Mouse (Mus musculus): Measurements from ENCODE around the gene Lrrn4cl.
"Not testable (repeated sequence)": the region's sequence is repeated elsewhere in the genome, so short reads cannot be mapped to it uniquely, and the experiment has no call there.

Lrrn4cl gene

DNA sequence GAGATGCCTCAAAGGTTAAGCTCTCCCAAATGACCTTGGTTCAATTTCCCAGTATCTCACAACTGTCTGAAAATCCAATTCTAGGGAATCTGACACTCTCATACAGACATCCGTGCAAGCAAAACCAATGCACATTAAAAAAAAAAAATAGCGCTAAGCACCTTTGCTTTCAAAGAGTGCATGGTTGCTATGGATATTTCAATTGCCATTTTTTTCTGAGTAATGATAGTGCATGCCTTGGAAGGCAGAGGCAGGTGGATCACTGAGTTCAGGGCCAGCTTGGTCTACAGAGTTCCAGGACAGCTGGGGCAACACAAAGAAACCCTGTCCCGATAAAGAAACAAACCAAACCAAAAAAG lies 30.4 kb downstream of the Lrrn4cl start:
- DNase-seq (ENCODE audit: low spot score) = no peak

- DNase-seq (ENCODE audit: low spot score) = no peak
These were observed 33.0 kb downstream of the Lrrn4cl start, which contains the start of the genes Lbhd1 and Gm49403 for GRCm38 (mm10) chr19:8883616-8884015. TSS of gene Lbhd1 (plus strand) at chr19:8883732. TSS of gene Gm49403 (plus strand) at chr19:8883930.

DNA sequence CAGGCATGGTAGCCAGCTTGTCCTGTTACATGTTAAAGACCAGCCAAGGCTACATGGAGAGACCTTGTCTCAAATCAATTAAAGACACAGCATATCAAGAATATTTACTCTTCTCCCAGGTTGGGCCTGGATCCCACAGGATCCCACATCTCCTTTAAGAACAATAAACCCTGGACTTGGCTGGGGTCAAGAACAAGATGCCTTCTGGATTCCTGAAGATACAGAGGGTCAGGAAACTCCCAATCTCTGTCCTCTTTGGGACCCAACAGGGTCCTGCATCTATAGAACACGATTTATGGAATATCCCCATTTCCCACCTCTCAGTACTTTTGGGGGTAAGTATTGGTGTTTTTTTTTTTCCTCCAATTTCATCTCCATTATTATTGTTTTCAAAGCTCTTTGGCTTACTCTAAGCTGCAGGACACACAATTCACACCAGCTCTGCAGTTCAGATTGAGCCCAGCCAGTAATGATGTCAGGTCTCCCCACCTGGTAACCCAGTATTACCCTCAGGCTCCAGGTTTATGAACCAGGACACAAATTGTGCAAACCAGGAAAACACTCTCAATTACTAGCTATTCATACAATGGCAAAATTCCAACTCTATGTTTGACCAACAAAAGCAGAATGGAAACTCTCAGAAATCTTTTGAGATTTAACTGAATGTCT lies 36.5 kb downstream of the Lrrn4cl start:
- DNase-seq (ENCODE audit: low spot score) = no peak

- no peak for DNase-seq (ENCODE audit: low spot score)
These were observed 37.3 kb downstream of the Lrrn4cl start for GRCm38 (mm10) chr19:8887585-8888463.

DNA sequence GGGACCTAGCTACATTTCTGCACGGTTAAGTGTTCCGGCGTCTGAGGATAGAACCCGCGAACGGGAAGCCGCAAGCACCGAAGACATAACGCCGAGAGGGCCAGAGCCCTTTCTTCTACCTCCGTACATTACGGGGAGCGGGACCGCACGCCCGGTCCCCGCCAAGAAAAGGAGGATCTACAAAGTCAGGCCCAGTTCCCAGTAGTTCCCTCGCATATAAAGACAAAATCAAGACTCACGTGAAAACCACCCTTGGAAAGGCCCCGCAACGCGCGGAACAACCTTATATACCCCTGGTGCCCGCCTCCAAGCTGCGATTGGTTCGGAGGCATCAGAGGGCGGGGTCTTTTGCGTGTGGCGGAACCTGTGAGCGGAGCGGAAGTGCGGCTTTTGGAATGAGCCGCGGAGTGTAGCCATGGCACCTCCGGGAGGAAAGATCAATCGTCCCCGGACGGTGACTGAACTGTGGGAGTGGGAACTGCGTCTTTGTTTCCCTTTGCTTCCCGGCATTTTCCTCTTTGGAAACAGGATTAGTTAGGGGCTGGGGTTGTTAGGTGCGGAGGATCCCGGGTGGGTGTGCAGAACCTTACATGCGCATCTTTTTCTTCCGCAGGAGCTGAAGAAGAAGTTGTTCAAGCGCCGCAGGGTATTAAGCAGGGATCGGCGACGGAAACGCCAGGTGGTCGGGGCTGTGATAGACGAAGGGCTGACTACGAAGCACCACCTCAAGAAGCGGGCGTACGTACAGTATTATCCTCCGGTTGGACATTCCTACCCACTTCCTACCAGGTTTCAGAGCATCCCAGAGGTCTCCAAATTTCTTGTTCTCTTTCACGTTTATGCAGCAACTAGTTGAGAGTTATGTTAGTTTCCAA lies 38.2 kb downstream of the Lrrn4cl start, which contains the start of the genes 1810009A15Rik and Gm49416:
Gene 1810009A15Rik, plus strand, starts transcription at position 343 of the 875 bp plus-strand sequence.
Gene Gm49416, plus strand, starts transcription at position 416 of the 875 bp plus-strand sequence.
- DNase-seq (ENCODE audit: low spot score) = peak; percentile 91

GRCm38 (mm10) chr19:8892829-8893766 lies 42.5 kb downstream of the Lrrn4cl start, which contains the start of gene Ints5:
TSS of gene Ints5 (plus strand) at chr19:8893005.
- peak; percentile 63 for DNase-seq (ENCODE audit: low spot score)

GRCm38 (mm10) chr19:8895397-8895960 lies 44.9 kb downstream of the Lrrn4cl start:
- DNase-seq (ENCODE audit: low spot score) = no peak

- not testable (repeated sequence) for DNase-seq (ENCODE audit: low spot score)
These were observed 45.7 kb downstream of the Lrrn4cl start for GRCm38 (mm10) chr19:8896231-8896630.

- DNase-seq (ENCODE audit: low spot score) = peak; percentile 32
These were observed 46.8 kb downstream of the Lrrn4cl start for GRCm38 (mm10) chr19:8897211-8897864.

DNA sequence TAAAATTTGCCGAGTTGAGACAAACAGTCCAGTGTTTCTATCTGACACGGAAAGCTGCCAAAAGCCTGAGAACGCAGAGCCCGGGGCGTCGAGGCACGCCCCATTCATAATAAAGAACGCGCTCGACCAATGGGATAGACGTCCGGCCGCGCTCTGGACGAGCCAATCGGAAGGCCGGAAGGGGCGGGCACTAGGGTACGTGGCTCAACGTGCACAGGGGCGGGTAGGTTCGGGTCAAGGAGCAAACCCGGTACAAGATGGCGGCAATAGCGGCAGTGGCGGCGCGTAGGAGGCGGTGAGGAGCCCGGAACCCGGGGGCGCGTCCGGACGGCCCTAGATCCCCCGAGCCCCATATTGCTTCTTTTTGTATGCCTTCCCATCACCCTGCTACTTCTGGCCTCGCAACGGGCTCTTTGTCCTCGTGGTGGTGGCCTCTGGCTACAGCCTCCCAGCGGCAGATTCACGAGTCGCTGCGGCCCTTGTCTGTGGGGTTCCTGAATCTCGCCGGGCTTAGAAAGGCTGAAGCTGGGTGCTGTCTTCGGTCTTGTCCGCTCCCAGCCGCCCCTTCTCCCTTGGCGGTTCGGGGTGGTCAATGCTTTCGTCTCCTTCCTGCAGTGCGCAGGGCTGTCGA lies 47.4 kb downstream of the Lrrn4cl start, which contains the start of gene Ganab:
Gene Ganab, plus strand, starts transcription at position 207 of the 631 bp plus-strand sequence.
- peak; percentile 94 for DNase-seq (ENCODE audit: low spot score)

- no peak for DNase-seq (ENCODE audit: low spot score)
These were observed 48.0 kb downstream of the Lrrn4cl start for GRCm38 (mm10) chr19:8898576-8898975.

DNA sequence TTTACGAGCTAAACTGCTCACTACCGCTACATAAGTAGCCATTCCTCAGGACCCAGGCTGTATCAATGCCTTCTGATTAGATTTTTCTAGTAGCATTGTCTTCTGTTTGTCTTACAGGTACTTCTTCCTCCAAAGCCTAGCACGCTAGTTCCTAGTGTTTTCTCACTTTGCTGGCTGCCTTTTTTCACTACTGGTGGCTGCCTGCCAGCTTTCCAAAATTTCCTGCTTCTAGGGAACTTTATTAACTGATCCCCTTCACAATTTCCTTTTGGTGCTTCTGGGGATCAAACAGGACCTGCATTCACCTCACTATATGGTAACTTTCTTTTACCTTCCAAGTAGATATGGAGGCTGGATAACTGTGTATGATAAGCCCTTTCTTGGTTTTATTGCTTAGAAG lies 48.5 kb downstream of the Lrrn4cl start:
- no peak for DNase-seq (ENCODE audit: low spot score)

DNA sequence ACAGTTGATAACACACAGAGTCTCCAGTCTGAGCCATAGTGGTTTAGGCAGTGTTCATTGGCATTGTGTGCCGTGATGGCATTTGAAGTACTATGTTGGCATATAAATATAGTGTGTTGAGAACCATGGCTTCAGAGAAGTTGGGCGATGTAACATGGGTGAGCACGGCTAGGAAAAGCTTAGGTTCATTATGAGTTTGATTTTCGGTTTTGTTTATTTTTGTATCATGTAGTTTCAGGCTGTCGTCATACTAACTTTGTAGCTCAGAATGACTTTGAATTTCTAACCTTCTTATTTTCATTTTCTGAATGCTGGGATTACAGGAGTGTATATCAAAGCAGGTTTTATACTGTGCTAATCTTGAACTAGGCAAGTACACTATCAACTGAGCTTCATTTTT lies 52.8 kb downstream of the Lrrn4cl start:
- DNase-seq (ENCODE audit: low spot score) = no peak

Data from ovary, adult 18-20 months (tissue).